Mouse (Mus musculus) spleen, adult 18-20 months (tissue): ENCODE data around the gene C730034F03Rik.

ENCODE experiments used
- DNase-seq, 2 experiments: peaks; one replicate each; pipeline ENCODE4 v3.0.0; 2022; ENCODE audit warnings: mixed read lengths in 2 of 2

Gene C730034F03Rik

GRCm38 (mm10) chr15:89475611-89476474 lies 46.5 kb downstream of the C730034F03Rik start:
- DNase-seq = peak; percentile 89 to 90

- no peak for DNase-seq
These were observed 47.1 kb downstream of the C730034F03Rik start for GRCm38 (mm10) chr15:89476475-89476815.

DNA sequence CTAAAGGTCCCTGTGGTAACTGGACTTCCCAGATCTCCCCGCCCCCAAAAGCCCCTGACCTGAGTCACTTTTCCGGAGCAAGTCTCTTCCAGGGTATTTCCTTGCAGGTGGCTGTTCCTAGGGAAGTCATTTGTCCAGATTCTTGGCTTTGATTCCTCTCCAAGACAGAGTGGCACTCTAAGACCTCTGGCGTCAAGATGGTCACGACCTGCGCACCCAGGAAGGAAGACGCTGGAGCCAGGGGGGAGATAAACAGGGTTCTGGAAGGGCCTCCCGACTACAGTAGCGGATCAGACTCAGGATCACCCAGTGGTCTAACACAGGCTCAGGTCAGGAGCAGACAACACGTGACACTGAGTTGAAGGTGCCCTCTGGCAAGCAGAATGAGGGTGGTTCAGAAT lies 47.7 kb downstream of the C730034F03Rik start, which contains the start of gene Arsa:
TSS of gene Arsa (minus strand) at position 335 of the 401 bp plus-strand sequence.
- no peak for DNase-seq

DNA sequence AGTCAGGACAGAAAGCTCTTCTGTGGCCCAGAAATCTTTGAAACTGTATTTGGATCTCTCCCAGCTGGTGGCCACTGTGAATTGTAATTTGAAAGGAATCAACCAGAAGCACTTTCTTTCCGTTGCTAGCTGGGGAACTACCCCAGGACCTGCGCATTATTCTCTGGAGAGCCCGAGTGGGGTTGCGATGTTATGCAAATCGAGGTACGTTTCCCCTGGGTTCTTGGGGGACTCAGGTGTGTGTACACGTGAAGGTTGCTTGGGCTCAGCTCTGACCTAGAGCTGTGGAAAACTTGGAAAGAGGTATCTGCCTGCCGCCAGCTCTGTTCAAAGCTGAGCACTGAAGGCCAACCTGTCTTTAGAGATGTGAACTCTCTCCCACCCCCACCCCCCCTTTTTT lies 48.4 kb downstream of the C730034F03Rik start:
- no peak for DNase-seq

GRCm38 (mm10) chr15:89478622-89479021 lies 49.2 kb downstream of the C730034F03Rik start:
- DNase-seq = no peak
